Mouse (Mus musculus) olfactory bulb, adult 2 months (tissue): ENCODE results near the gene Myo1g.

ENCODE experiments used
- CTCF ChIP-seq: fragments of 200-500 bp; IDR thresholded peaks from 2 replicates; pipeline ENCODE4 v1.5.1; 2012; ENCODE audit warnings: low read depth, mild to moderate bottlenecking, low read length, moderate library complexity; ENCODE audit not compliant: insufficient read depth
- POLR2A ChIP-seq: fragments of 200-500 bp; IDR thresholded peaks from 2 replicates; pipeline ENCODE4 v1.6.1; 2012; ENCODE audit warnings: mild to moderate bottlenecking, low read depth, low read length, moderate library complexity; ENCODE audit not compliant: insufficient read depth

GRCm38 (mm10) chr11:6480191-6480590 lies 40.6 kb downstream of the Myo1g start:
- no peak for TF ChIP-seq CTCF
- TF ChIP-seq POLR2A: no peak
